Mouse (Mus musculus) CH12.LX (cell line): ENCODE results near the gene Rasgef1c. TPM values are rescaled to one million over a fixed set of nuclear protein-coding genes. Genes with fewer than 3 reads are reported as not detected.

Experiments used
- DNase-seq: peaks from one replicate; pipeline ENCODE4 v3.0.0-alpha.2; 2013; ENCODE audit errors: extremely low read depth
- H3K27ac ChIP-seq: 2 replicates; pipeline ENCODE4 v1.5.1; 2012; ENCODE audit warnings: low read depth, mild to moderate bottlenecking, control low read depth, moderate library complexity; ENCODE audit not compliant: insufficient read depth
- H3K27me3 ChIP-seq: replicated peaks from 2 replicates; pipeline ENCODE3; 2012; ENCODE audit warnings: inconsistent platforms
- H3K36me3 ChIP-seq, 2 experiments: replicated peaks in 1 of 2; 2 replicates each; pipeline versions ENCODE3 to v1.6.1; 2012; ENCODE audit warnings: inconsistent platforms in 1 of 2, low read length in 1 of 2, mild to moderate bottlenecking in 1 of 2, mixed read lengths in 1 of 2, moderate library complexity in 1 of 2; ENCODE audit not compliant: control insufficient read depth in 1 of 2, insufficient read depth in 1 of 2
- H3K4me1 ChIP-seq, 2 experiments: 2 replicates each; pipeline ENCODE4 v1.6.1; 2012; ENCODE audit warnings: inconsistent platforms in 1 of 2, moderate library complexity in 1 of 2; ENCODE audit not compliant: insufficient read depth in 2 of 2, control insufficient read depth in 1 of 2
- H3K4me2 ChIP-seq: 2 replicates; pipeline ENCODE4 v1.6.1; 2012; ENCODE audit warnings: low read depth, mild to moderate bottlenecking, control low read depth; ENCODE audit not compliant: poor library complexity, insufficient read depth, severe bottlenecking
- H3K4me3 ChIP-seq, 3 experiments: fragments of 150-350 bp in 1 of 3; sonication (generic) in 1 of 3; replicated peaks in 1 of 3; 2 replicates each; pipeline versions ENCODE3 to v1.5.1; 2011 to 2012; ENCODE audit warnings: low read depth in 2 of 3, low read length in 2 of 3, mild to moderate bottlenecking in 2 of 3, moderate library complexity in 2 of 3, control low read depth in 1 of 3, improper control_type of control experiment in 1 of 3, inconsistent platforms in 1 of 3, mixed read lengths in 1 of 3; ENCODE audit not compliant: poor library complexity in 1 of 3
- H3K79me2 ChIP-seq: replicated peaks from 2 replicates; pipeline ENCODE4 v1.6.1; 2012; ENCODE audit warnings: mild to moderate bottlenecking, moderate library complexity; ENCODE audit not compliant: control insufficient read depth, poor library complexity, insufficient read depth, severe bottlenecking; ENCODE audit errors: extremely low read depth
- H3K9ac ChIP-seq: 2 replicates; pipeline ENCODE4 v1.6.1; 2012; ENCODE audit warnings: low read depth, mild to moderate bottlenecking, control low read depth, moderate library complexity; ENCODE audit not compliant: insufficient read depth
- H3K9me3 ChIP-seq: replicated peaks from 2 replicates; pipeline ENCODE3; 2012; ENCODE audit warnings: low read length, inconsistent platforms, mixed read lengths
- CHD1 ChIP-seq: IDR thresholded peaks from 2 replicates; pipeline ENCODE4 v1.6.1; 2012; ENCODE audit warnings: low read depth, low read length, improper control_type of control experiment, inconsistent platforms
- CHD2 ChIP-seq: IDR thresholded peaks from 2 replicates; pipeline ENCODE4 v1.6.1; 2011; ENCODE audit warnings: low read length, improper control_type of control experiment
- CTCF ChIP-seq, 2 experiments: IDR thresholded peaks in 1 of 2; conservative IDR thresholded peaks in 1 of 2; 2 replicates each; pipeline ENCODE4 v1.5.1; 2011 to 2012; ENCODE audit warnings: low read depth in 2 of 2, low read length in 2 of 2, improper control_type of control experiment in 1 of 2, inconsistent platforms in 1 of 2, mild to moderate bottlenecking in 1 of 2, moderate library complexity in 1 of 2
- EP300 ChIP-seq: IDR thresholded peaks from 2 replicates; pipeline ENCODE4 v1.6.1; 2011; ENCODE audit warnings: low read length, improper control_type of control experiment
- ETS1 ChIP-seq: conservative IDR thresholded peaks from 2 replicates; pipeline ENCODE4 v1.6.1; 2012; ENCODE audit warnings: low read depth, mild to moderate bottlenecking, inconsistent platforms, low read length, improper control_type of control experiment, moderate library complexity
- GABPA ChIP-seq: IDR thresholded peaks from 2 replicates; pipeline ENCODE4 v1.6.1; 2012; ENCODE audit warnings: low read depth, low read length, improper control_type of control experiment, inconsistent platforms; ENCODE audit not compliant: insufficient replicate concordance
- IRF4 ChIP-seq: IDR thresholded peaks from 2 replicates; pipeline ENCODE4 v1.6.1; 2014; ENCODE audit warnings: low read depth, mild to moderate bottlenecking, inconsistent platforms, low read length, improper control_type of control experiment
- JUN ChIP-seq: IDR thresholded peaks from 2 replicates; pipeline ENCODE4 v1.6.1; 2011; ENCODE audit warnings: low read depth, mild to moderate bottlenecking, low read length, improper control_type of control experiment, moderate library complexity; ENCODE audit not compliant: insufficient read depth
- MAFK ChIP-seq: IDR thresholded peaks from 2 replicates; pipeline ENCODE4 v1.6.1; 2011; ENCODE audit warnings: low read length, improper control_type of control experiment; ENCODE audit not compliant: insufficient replicate concordance
- MAX ChIP-seq: IDR thresholded peaks from 2 replicates; pipeline ENCODE4 v1.6.1; 2011; ENCODE audit warnings: low read length, improper control_type of control experiment
- MEF2A ChIP-seq: IDR thresholded peaks from 2 replicates; pipeline ENCODE4 v1.6.1; 2014; ENCODE audit warnings: low read depth, mild to moderate bottlenecking, inconsistent platforms, low read length, improper control_type of control experiment, borderline replicate concordance
- NELFE ChIP-seq: IDR thresholded peaks from 2 replicates; pipeline ENCODE4 v1.6.1; 2011; ENCODE audit warnings: low read depth, low read length, improper control_type of control experiment
- NRF1 ChIP-seq: IDR thresholded peaks from 2 replicates; pipeline ENCODE4 v1.6.1; 2014; ENCODE audit warnings: low read depth, mild to moderate bottlenecking, inconsistent platforms, low read length, improper control_type of control experiment, moderate library complexity
- POLR2A ChIP-seq: IDR thresholded peaks from 2 replicates; pipeline ENCODE4 v1.6.1; 2011; ENCODE audit warnings: low read depth, mild to moderate bottlenecking, improper control_type of control experiment, low read length
- POLR2AphosphoS2 ChIP-seq: IDR thresholded peaks from 2 replicates; pipeline ENCODE4 v1.6.1; 2011; ENCODE audit warnings: low read depth, low read length, improper control_type of control experiment
- RAD21 ChIP-seq: IDR thresholded peaks from 2 replicates; pipeline ENCODE4 v1.6.1; 2011; ENCODE audit warnings: low read depth, mild to moderate bottlenecking, low read length, improper control_type of control experiment, moderate library complexity
- SIN3A ChIP-seq: IDR thresholded peaks from 2 replicates; pipeline ENCODE4 v1.6.1; 2012; ENCODE audit warnings: low read length, improper control_type of control experiment, inconsistent platforms
- SMC3 ChIP-seq: IDR thresholded peaks from 2 replicates; pipeline ENCODE4 v1.6.1; 2011; ENCODE audit warnings: low read depth, low read length, improper control_type of control experiment
- TBP ChIP-seq: conservative IDR thresholded peaks from 2 replicates; pipeline ENCODE4 v1.6.1; 2011; ENCODE audit warnings: low read depth, low read length, improper control_type of control experiment
- TCF12 ChIP-seq: IDR thresholded peaks from 2 replicates; pipeline ENCODE4 v1.6.1; 2014; ENCODE audit warnings: low read depth, mild to moderate bottlenecking, inconsistent platforms, low read length, improper control_type of control experiment
- USF1 ChIP-seq: IDR thresholded peaks from 2 replicates; pipeline ENCODE4 v1.6.1; 2014; ENCODE audit warnings: low read depth, mild to moderate bottlenecking, inconsistent platforms, low read length, improper control_type of control experiment
- USF2 ChIP-seq: conservative IDR thresholded peaks from 2 replicates; pipeline ENCODE4 v1.6.1; 2011; ENCODE audit warnings: low read depth, low read length, improper control_type of control experiment
- ZC3H11A ChIP-seq: IDR thresholded peaks from 2 replicates; pipeline ENCODE4 v1.6.1; 2012; ENCODE audit warnings: low read depth, mild to moderate bottlenecking, inconsistent platforms, low read length, improper control_type of control experiment
- ZKSCAN1 ChIP-seq: IDR thresholded peaks from 2 replicates; pipeline ENCODE4 v1.6.1; 2012; ENCODE audit warnings: low read depth, inconsistent platforms, low read length, improper control_type of control experiment, borderline replicate concordance
- ZMIZ1 ChIP-seq: IDR thresholded peaks from 2 replicates; pipeline ENCODE4 v1.6.1; 2012; ENCODE audit warnings: low read depth, mild to moderate bottlenecking, inconsistent platforms, low read length, improper control_type of control experiment
- dilution Hi-C: fragments of 300-500 bp; cut with MboI; formaldehyde crosslinking; loops from 2 replicates; pipeline ENCODE4 v1.14.3; 2020; ENCODE audit warnings: low sequenced_read_pairs; ENCODE audit not compliant: extremely low pct_unique_long_range_greater_than_20kb, extremely low pct_ligation_motif_present
- in situ Hi-C: fragments of 300-500 bp; cut with MboI; formaldehyde crosslinking; loops from 3 replicates; pipeline ENCODE4 v1.14.3; 2019; ENCODE audit warnings: low sequenced_read_pairs, low pct_ligation_motif_present, low pct_unique_long_range_greater_than_20kb, mixed read lengths
- polyA plus RNA-seq: library from polyadenylated mRNA; unstranded; fragments of >175 nt; gene quantifications from 2 replicates; pipeline ENCODE4 v1.2.1, GENCODE M21; 2012; ENCODE audit warnings: low read depth; ENCODE audit not compliant: insufficient read length
- total RNA-seq, 2 experiments: library from RNA; depleted of rRNA; stranded (reverse); fragments of 300-350 nt in 1 of 2; fragments of >200 nt in 1 of 2; gene quantifications; 2 replicates each; pipeline ENCODE4 v1.2.3; 2012 to 2014

Rasgef1c gene
- total and polyA plus RNA-seq, 3 experiments: not detected

DNA sequence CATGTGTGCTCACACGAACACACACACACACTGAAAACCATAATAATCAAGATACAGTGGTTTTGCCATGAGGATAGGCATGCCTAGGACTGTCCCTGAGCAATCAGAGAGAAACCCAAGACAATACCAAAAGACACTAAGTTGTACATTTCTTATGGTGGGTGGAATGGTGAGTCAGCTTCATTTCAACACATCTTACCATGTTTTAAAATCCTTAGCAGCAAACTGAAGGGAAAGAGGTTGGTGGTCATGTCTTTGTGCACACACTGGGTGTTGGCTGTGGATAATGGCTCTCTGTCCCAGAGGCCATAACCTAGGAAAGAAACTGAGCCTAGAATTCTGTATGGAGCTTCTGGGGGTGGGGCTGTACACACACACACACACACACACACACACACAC is 32.2 kb downstream of the Rasgef1c start:
- in situ Hi-C loops (no loop called here), dilution Hi-C loops (no loop called here)
- DNase-seq: no peak
- H3K36me3 ChIP-seq: no peaks in the 10 kb centered on the region
- H3K4me2 ChIP-seq: no peak overlapping the region
- no peaks in the 10 kb centered on the region for H3K79me2 ChIP-seq
- no peak overlapping the region for H3K4me3 ChIP-seq
- TF ChIP-seq JUN: no peak
- TF ChIP-seq CHD1: no peak
- TF ChIP-seq NRF1: no peak
- no peak for TF ChIP-seq ZKSCAN1
- no peak for TF ChIP-seq GABPA
- no peak for TF ChIP-seq EP300
- no peak for TF ChIP-seq TBP
- no peak for TF ChIP-seq ETS1
- TF ChIP-seq ZC3H11A: no peak
- no peak for TF ChIP-seq POLR2AphosphoS2
- no peak for TF ChIP-seq USF1
- TF ChIP-seq NELFE: no peak
- peaks cover 5% of the 10 kb centered on the region for H3K9me3 ChIP-seq
- no peak overlapping the region for H3K9ac ChIP-seq
- no peak overlapping the region for H3K27ac ChIP-seq
- H3K4me1 ChIP-seq: no peaks in the 10 kb centered on the region
- H3K27me3 ChIP-seq: peaks cover 85% of the 10 kb centered on the region

- Histone ChIP-seq H3K4me2 (no peak overlapping the region), H3K4me3 (no peak overlapping the region)
- TF ChIP-seq ZC3H11A (no peak), ZMIZ1 (no peak), IRF4 (no peak), USF2 (no peak), CTCF (conservative IDR thresholded peaks at IDR 0.05 in 1 of 2, IDR thresholded peaks at IDR 0.05 in 1 of 2; ENCODE audit: low read depth in 2 of 2, low read length in 2 of 2) (no peak), USF1 (no peak), MAX (no peak), SIN3A (no peak), RAD21 (no peak), CHD2 (no peak), POLR2AphosphoS2 (no peak), SMC3 (no peak), POLR2A (no peak), TCF12 (no peak), MAFK (no peak), MEF2A (no peak)
- TF ChIP-seq, all 38 proteins: peak for 0
- no peak for DNase-seq
- no peaks in the 10 kb centered on the region for H3K79me2 ChIP-seq
- no peak overlapping the region for H3K27ac ChIP-seq
- in situ Hi-C loops: no loop called here
- dilution Hi-C loops: no loop called here
- no peak overlapping the region for H3K9ac ChIP-seq
- peaks cover 5% of the 10 kb centered on the region for H3K9me3 ChIP-seq
- no peaks in the 10 kb centered on the region for H3K4me1 ChIP-seq
- H3K36me3 ChIP-seq: no peaks in the 10 kb centered on the region
- peaks cover 86% of the 10 kb centered on the region for H3K27me3 ChIP-seq
Measured at GRCm38 (mm10) chr11:49934322-49934721, 32.7 kb downstream of the Rasgef1c start.
